Mouse (Mus musculus): Measurements from ENCODE around the gene Ifitm2.

DNA sequence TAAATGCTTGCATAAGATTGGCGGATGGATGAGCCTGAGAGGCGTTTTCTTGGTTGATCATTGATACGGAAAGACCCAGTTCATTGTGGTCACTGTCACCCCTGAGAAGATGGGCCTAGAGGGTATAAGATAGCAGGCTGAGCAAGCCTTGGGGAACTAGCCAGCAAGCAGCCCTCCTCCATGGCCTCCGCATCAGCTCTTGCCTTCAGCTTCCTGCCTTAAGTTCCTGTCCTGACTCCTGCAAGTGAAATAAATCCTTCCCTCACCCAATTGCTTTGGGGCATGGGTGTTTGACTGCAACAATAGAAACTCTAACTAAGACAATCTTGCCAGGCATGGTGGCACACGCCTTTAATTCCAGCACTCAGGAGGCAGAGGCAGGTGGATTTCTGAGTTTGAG is 4.2 kb upstream of the Ifitm2 start:
- no peak for TF ChIP-seq CTCF (IDR thresholded peaks at IDR 0.05; ENCODE audit: low read depth)
- no peak for TF ChIP-seq EP300 (IDR thresholded peaks at IDR 0.05; ENCODE audit: low read depth)

All from liver, postnatal 0 days (tissue).